Mouse (Mus musculus) forebrain, postnatal 0 days (tissue): ENCODE results near the gene Cers5. TPM values are rescaled to one million over a fixed set of nuclear protein-coding genes. Genes with fewer than 3 reads are reported as not detected.

Experiments used
- ATAC-seq: fragments of 200-750 bp; cut with Nextera tagmentation; 2 replicates; pipeline ENCODE4 v1.8.0; 2017; ENCODE audit warnings: mild to moderate bottlenecking, moderate library complexity
- DNase-seq: peaks from one replicate; pipeline ENCODE4 v3.0.0-alpha.2; 2015
- H3K27ac ChIP-seq: fragments of 300-500 bp; sonication (generic); 2 replicates; pipeline ENCODE4 v1.5.1; 2014; ENCODE audit warnings: low read depth, mild to moderate bottlenecking, antibody characterized with exemption, low read length, moderate library complexity, mixed read lengths
- H3K27me3 ChIP-seq: fragments of 300-500 bp; sonication (generic); 2 replicates; pipeline ENCODE4 v1.6.1; 2014; ENCODE audit warnings: mild to moderate bottlenecking, low read length, mixed read lengths; ENCODE audit not compliant: insufficient read depth
- H3K36me3 ChIP-seq: fragments of 300-500 bp; sonication (generic); 2 replicates; pipeline ENCODE4 v1.6.1; 2014; ENCODE audit warnings: mild to moderate bottlenecking, moderate library complexity; ENCODE audit not compliant: insufficient read depth
- H3K4me1 ChIP-seq: fragments of 300-500 bp; sonication (generic); 2 replicates; pipeline ENCODE4 v1.6.1; 2014; ENCODE audit warnings: antibody characterized with exemption; ENCODE audit not compliant: insufficient read depth
- H3K4me2 ChIP-seq: fragments of 300-500 bp; sonication (generic); 2 replicates; pipeline ENCODE4 v1.6.1; 2014; ENCODE audit warnings: low read depth, mild to moderate bottlenecking, moderate library complexity
- H3K4me3 ChIP-seq: fragments of 300-500 bp; sonication (generic); 2 replicates; pipeline ENCODE4 v1.5.1; 2014; ENCODE audit warnings: low read depth, low read length, mixed read lengths
- H3K9ac ChIP-seq: fragments of 300-500 bp; sonication (generic); 2 replicates; pipeline ENCODE4 v1.6.1; 2014; ENCODE audit warnings: mild to moderate bottlenecking
- H3K9me3 ChIP-seq: fragments of 300-500 bp; sonication (generic); 2 replicates; pipeline ENCODE4 v1.6.1; 2016; ENCODE audit warnings: low read length
- CTCF ChIP-seq: sonication (generic); IDR thresholded peaks from 2 replicates; pipeline ENCODE4 v1.5.1; 2016; ENCODE audit warnings: antibody characterized with exemption, control low read depth, low read depth
- WGBS: fragments of 180-500 bp; shearing (Covaris S2); extraction: QIAGEN DNeasy Blood & Tissue Kit; methylation state at CpG from one replicate; pipeline ENCODE4 v1.1.7; 2014; 5-methylcytosine and 5-hydroxymethylcytosine counted together
- polyA plus RNA-seq: library from polyadenylated mRNA; unstranded; fragments of >200 nt; fragmentation: Nextera tagmentation; extraction: Ambion mirVana; gene quantifications from 2 replicates; pipeline ENCODE4 v1.2.1, GENCODE M21; 2015
- total RNA-seq: library from RNA; depleted of rRNA; stranded (reverse); fragments of >200 nt; gene quantifications from 2 replicates; pipeline ENCODE4 v1.2.3, GENCODE M21; 2014

The Cers5 gene
- total and polyA plus RNA-seq, 2 experiments from 2014 or later, result 76.8 to 99.2 TPM

GRCm38 (mm10) chr15:99714858-99715257 is 57.8 kb downstream of the Cers5 start:
- Histone ChIP-seq H3K27me3 (no peaks in the 10 kb centered on the region), H3K9me3 (no peaks in the 10 kb centered on the region), H3K9ac (no peak overlapping the region), H3K27ac (peak overlapping the region; percentile 74; the same call in 1 of the 2 replicates), H3K4me1 (no peaks in the 10 kb centered on the region; the same call in 1 of the 2 replicates), H3K4me3 (no peak overlapping the region), H3K36me3 (peaks cover 48% of the 10 kb centered on the region), H3K4me2 (no peak overlapping the region)
- TF ChIP-seq CTCF, result peak; percentile 96
- DNase-seq (peak; percentile 89), ATAC-seq (peak; percentile 71)
- 55% methylated on average over 7 of the region's 7 CpGs for WGBS

DNA sequence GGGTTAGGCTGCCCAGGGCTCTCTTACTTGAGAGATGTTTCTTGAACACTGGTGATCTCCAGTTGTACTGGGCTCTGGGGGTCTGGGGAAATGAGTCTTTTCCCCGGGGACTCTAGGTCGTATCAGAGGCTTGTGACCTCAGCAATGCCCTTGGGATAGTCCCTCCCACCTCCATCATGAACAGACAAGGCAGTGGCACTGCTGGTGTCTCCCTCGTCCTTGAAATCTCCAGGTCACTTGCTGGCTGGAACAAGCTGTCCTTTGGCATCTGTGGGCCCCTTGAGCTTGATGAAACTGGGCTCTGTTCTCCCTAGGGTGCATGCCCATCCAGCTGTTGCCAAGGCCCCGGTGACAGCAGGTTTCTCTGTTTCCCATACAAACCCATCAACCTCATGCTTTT is 58.5 kb downstream of the Cers5 start:
- no peaks in the 10 kb centered on the region for H3K27me3 ChIP-seq
- no peak for TF ChIP-seq CTCF
- no peak overlapping the region for H3K9ac ChIP-seq
- WGBS, result 80% methylated on average over 4 of the region's 4 CpGs
- H3K36me3 ChIP-seq, result peaks cover 54% of the 10 kb centered on the region
- H3K27ac ChIP-seq, result no peak overlapping the region; the same call in 1 of the 2 replicates
- H3K4me1 ChIP-seq, result no peaks in the 10 kb centered on the region; the same call in 1 of the 2 replicates
- no peak overlapping the region for H3K4me2 ChIP-seq
- ATAC-seq (no peak), DNase-seq (no peak)
- H3K9me3 ChIP-seq, result no peaks in the 10 kb centered on the region
- no peak overlapping the region for H3K4me3 ChIP-seq

DNA sequence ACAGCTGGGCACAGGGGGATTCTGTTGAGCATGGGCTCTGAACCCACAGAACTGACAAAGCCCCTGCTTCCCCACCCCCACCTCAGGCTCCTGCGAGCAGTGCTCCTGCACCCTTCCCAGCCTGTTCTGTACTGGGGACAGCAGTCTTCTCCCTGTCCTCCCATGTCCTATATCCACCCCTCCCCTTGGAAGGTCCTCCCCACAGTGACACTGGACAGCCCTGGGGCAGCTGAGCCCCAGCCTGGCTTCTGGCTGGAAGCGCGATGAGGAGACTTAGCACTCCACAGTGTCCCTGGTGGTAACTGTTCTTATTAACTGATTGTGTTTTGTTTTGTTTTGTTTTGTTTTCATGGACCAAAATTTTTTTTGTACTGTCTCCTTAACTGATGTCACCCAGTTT is 59.1 kb downstream of the Cers5 start:
- Histone ChIP-seq H3K4me2 (no peak overlapping the region), H3K27me3 (no peaks in the 10 kb centered on the region), H3K4me1 (no peaks in the 10 kb centered on the region; the same call in 1 of the 2 replicates), H3K4me3 (no peak overlapping the region), H3K36me3 (peaks cover 61% of the 10 kb centered on the region), H3K27ac (no peak overlapping the region), H3K9ac (no peak overlapping the region), H3K9me3 (no peaks in the 10 kb centered on the region)
- WGBS, result 85% methylated on average over 3 of the region's 3 CpGs
- peak; percentile 20; the same call in 1 of the 2 replicates for TF ChIP-seq CTCF
- DNase-seq, result no peak
- no peak for ATAC-seq

- DNase-seq, result no peak
- no peaks in the 10 kb centered on the region; the same call in 1 of the 2 replicates for H3K4me1 ChIP-seq
- no peak overlapping the region for H3K27ac ChIP-seq
- H3K9ac ChIP-seq, result no peak overlapping the region
- WGBS, result 74% methylated on average over 13 of the region's 13 CpGs
- H3K9me3 ChIP-seq, result no peaks in the 10 kb centered on the region
- no peak for ATAC-seq
- no peaks in the 10 kb centered on the region for H3K27me3 ChIP-seq
- H3K4me2 ChIP-seq, result no peak overlapping the region
- no peak overlapping the region for H3K4me3 ChIP-seq
- no peak for TF ChIP-seq CTCF
- H3K36me3 ChIP-seq, result peaks cover 65% of the 10 kb centered on the region
Measured at GRCm38 (mm10) chr15:99712666-99713559, 59.8 kb downstream of the Cers5 start.

- Histone ChIP-seq H3K4me2 (no peak overlapping the region), H3K27ac (no peak overlapping the region), H3K27me3 (no peaks in the 10 kb centered on the region), H3K4me3 (no peak overlapping the region), H3K9ac (no peak overlapping the region), H3K4me1 (no peaks in the 10 kb centered on the region; the same call in 1 of the 2 replicates), H3K9me3 (no peaks in the 10 kb centered on the region), H3K36me3 (peaks cover 77% of the 10 kb centered on the region)
- ATAC-seq (no peak), DNase-seq (no peak)
- no peak for TF ChIP-seq CTCF
- 86% methylated on average over 3 of the region's 3 CpGs for WGBS
Measured at GRCm38 (mm10) chr15:99711491-99711890, 61.2 kb downstream of the Cers5 start.

GRCm38 (mm10) chr15:99710221-99711190 is 62.2 kb downstream of the Cers5 start:
- ATAC-seq, result no peak
- 92% methylated on average over 10 of the region's 10 CpGs for WGBS
- TF ChIP-seq CTCF, result no peak
- Histone ChIP-seq H3K36me3 (peaks cover 83% of the 10 kb centered on the region), H3K27ac (no peak overlapping the region), H3K9me3 (no peaks in the 10 kb centered on the region), H3K27me3 (no peaks in the 10 kb centered on the region), H3K9ac (no peak overlapping the region), H3K4me1 (no peaks in the 10 kb centered on the region), H3K4me3 (no peak overlapping the region), H3K4me2 (no peak overlapping the region)
- no peak for DNase-seq
